Comparison of ENCODE assay signal across 8 mouse cellular contexts in genomic region chr15:82081161-82081560, GRCm38 (mm10). TPM values are rescaled to one million over a fixed set of nuclear protein-coding genes. Genes with fewer than 3 reads are reported as not detected.
DNase-seq lines count a peak whose midpoint lies in the region; ATAC-seq and TF ChIP-seq lines count a peak whose summit lies in the region.
"Had no signal": no experiment of that assay in that cellular context is flagged by ENCODE, and none has a peak within 500 bp of the region (broad histone marks: within the 10 kb centered on the region; RNA-seq: fewer than 3 reads in every experiment).

No protein-coding gene starts in this region.

- H3K27me3 ChIP-seq in forebrain, postnatal 0 days (ENCODE audit: insufficient read depth, low read length): no peaks in the 10 kb centered on the region
- H3K27me3 ChIP-seq in midbrain, embryonic 13.5 days: no peaks in the 10 kb centered on the region

- no peak overlapping the region for H3K4me3 ChIP-seq in lung, adult 2 months (replicated peaks; ENCODE audit: extremely low read depth, low read depth, low read length)
- H3K4me3 ChIP-seq in forebrain, postnatal 0 days (ENCODE audit: low read depth, low read length): no peak overlapping the region
- no peak overlapping the region for H3K4me3 ChIP-seq in midbrain, embryonic 13.5 days (replicated peaks)

- TF ChIP-seq CTCF in lung, adult 2 months (IDR thresholded peaks at IDR 0.05; ENCODE audit: insufficient read depth, low read length): peak; percentile 36
- peak; percentile 69 for TF ChIP-seq CTCF in forebrain, postnatal 0 days (IDR thresholded peaks at IDR 0.05; ENCODE audit: low read depth)

- no peak overlapping the region for H3K27ac ChIP-seq in forebrain, postnatal 0 days (ENCODE audit: low read depth, low read length)
- no peak overlapping the region for H3K27ac ChIP-seq in midbrain, embryonic 13.5 days

- H3K4me2 ChIP-seq in forebrain, postnatal 0 days (ENCODE audit: low read depth): no peak overlapping the region
- H3K4me2 ChIP-seq in midbrain, embryonic 13.5 days (replicated peaks): no peak overlapping the region

- no peaks in the 10 kb centered on the region for H3K4me1 ChIP-seq in lung, adult 2 months (ENCODE audit: control insufficient read depth, insufficient read depth, low read length)
- H3K4me1 ChIP-seq in forebrain, postnatal 0 days (ENCODE audit: insufficient read depth): no peaks in the 10 kb centered on the region
- H3K4me1 ChIP-seq in midbrain, embryonic 13.5 days (replicated peaks): no peaks in the 10 kb centered on the region

- H3K9me3 ChIP-seq in forebrain, postnatal 0 days (ENCODE audit: low read length): no peaks in the 10 kb centered on the region
- no peaks in the 10 kb centered on the region for H3K9me3 ChIP-seq in midbrain, embryonic 13.5 days

- 27% methylated on average over 7 of the region's 7 CpGs for WGBS in lung, adult 2 months
- WGBS in forebrain, postnatal 0 days: 25% methylated on average over 7 of the region's 7 CpGs
- 28% methylated on average over 7 of the region's 7 CpGs for WGBS in midbrain, embryonic 13.5 days

- no peak for TF ChIP-seq POLR2A in lung, adult 2 months (IDR thresholded peaks at IDR 0.05; ENCODE audit: borderline replicate concordance, extremely low read depth, low read depth, low read length)

- H3K9ac ChIP-seq in forebrain, postnatal 0 days: no peak overlapping the region
- no peak overlapping the region for H3K9ac ChIP-seq in midbrain, embryonic 13.5 days (replicated peaks)

- peak; percentile 64 for ATAC-seq in forebrain, postnatal 0 days
- peak; percentile 55; the same call in 1 of the 2 replicates for ATAC-seq in midbrain, embryonic 13.5 days

- DNase-seq in lung, adult 2 months: no peak
- no peak for DNase-seq in lung, adult 18-20 months
- DNase-seq in cerebellum, adult 11 months: peak; percentile 80
- DNase-seq in forebrain, postnatal 0 days: peak; percentile 43
- peak; percentile 33 for DNase-seq in layer of hippocampus, adult 9-10 months (ENCODE audit: low spot score)
- peak; percentile 77 for DNase-seq in thymus, postnatal 0 days (ENCODE audit: low spot score)

- no peaks in the 10 kb centered on the region for H3K36me3 ChIP-seq in forebrain, postnatal 0 days (ENCODE audit: insufficient read depth)
- no peaks in the 10 kb centered on the region for H3K36me3 ChIP-seq in midbrain, embryonic 13.5 days

RNA-seq across cellular contexts. Expression of gene Mei1, which starts 11.4 kb away (rescaled TPM):
- not detected in 2 replicates for polyA plus RNA-seq in lung, adult 2 months (2012; rRNA removed)
- total RNA-seq in forebrain, postnatal 0 days (2014; rRNA removed): 0.10 TPM in 1 of 2 replicates, not detected in the other
- 0.10 and 0.11 TPM in 2 replicates for polyA plus RNA-seq in forebrain, postnatal 0 days (2015; fragmentation: Nextera tagmentation; extraction: Ambion mirVana)
- 0.05 TPM in 1 of 2 replicates, not detected in the other for polyA plus RNA-seq in midbrain, embryonic 13.5 days (2015; fragmentation: Nextera tagmentation; extraction: Ambion mirVana)
- 0.04 TPM in 1 of 2 replicates, not detected in the other for polyA plus RNA-seq in thymus, postnatal 0 days (2015; fragmentation: Nextera tagmentation; extraction: Ambion mirVana)

RNA-seq across cellular contexts. Expression of gene 4930407I10Rik, which starts 22.2 kb away (rescaled TPM):
- polyA plus RNA-seq in lung, adult 2 months (2012; rRNA removed): not detected in 2 replicates
- not detected in 2 replicates for total RNA-seq in forebrain, postnatal 0 days (2014; rRNA removed)
- not detected in 2 replicates for polyA plus RNA-seq in forebrain, postnatal 0 days (2015; fragmentation: Nextera tagmentation; extraction: Ambion mirVana)
- polyA plus RNA-seq in midbrain, embryonic 13.5 days (2015; fragmentation: Nextera tagmentation; extraction: Ambion mirVana): not detected in 2 replicates
- 0.04 TPM in 1 of 2 replicates, not detected in the other for polyA plus RNA-seq in thymus, postnatal 0 days (2015; fragmentation: Nextera tagmentation; extraction: Ambion mirVana)
- polyA plus RNA-seq: stomach, embryonic 16.5 days had no signal

RNA-seq across cellular contexts. Expression of gene Snu13, which starts 33.8 kb away (rescaled TPM):
- 54.7 and 56.6 TPM in 2 replicates for polyA plus RNA-seq in lung, adult 2 months (2012; rRNA removed)
- total RNA-seq in forebrain, postnatal 0 days (2014; rRNA removed): 155 and 174 TPM in 2 replicates
- polyA plus RNA-seq in forebrain, postnatal 0 days (2015; fragmentation: Nextera tagmentation; extraction: Ambion mirVana): 283 and 337 TPM in 2 replicates
- polyA plus RNA-seq in midbrain, embryonic 13.5 days (2015; fragmentation: Nextera tagmentation; extraction: Ambion mirVana): 222 and 230 TPM in 2 replicates
- polyA plus RNA-seq in thymus, postnatal 0 days (2015; fragmentation: Nextera tagmentation; extraction: Ambion mirVana): 387 and 431 TPM in 2 replicates

RNA-seq across cellular contexts. Expression of gene Ccdc134, which starts 46.6 kb away (rescaled TPM):
- 7.9 and 10.9 TPM in 2 replicates for polyA plus RNA-seq in lung, adult 2 months (2012; rRNA removed)
- 13.0 and 14.7 TPM in 2 replicates for total RNA-seq in forebrain, postnatal 0 days (2014; rRNA removed)
- polyA plus RNA-seq in forebrain, postnatal 0 days (2015; fragmentation: Nextera tagmentation; extraction: Ambion mirVana): 6.7 and 6.8 TPM in 2 replicates
- polyA plus RNA-seq in midbrain, embryonic 13.5 days (2015; fragmentation: Nextera tagmentation; extraction: Ambion mirVana): 12.0 and 14.0 TPM in 2 replicates
- 34.1 and 34.4 TPM in 2 replicates for polyA plus RNA-seq in thymus, postnatal 0 days (2015; fragmentation: Nextera tagmentation; extraction: Ambion mirVana)

RNA-seq across cellular contexts. Expression of gene Desi1, which starts 47.5 kb away (rescaled TPM):
- polyA plus RNA-seq in lung, adult 2 months (2012; rRNA removed): 24.0 and 31.1 TPM in 2 replicates
- 17.5 and 21.2 TPM in 2 replicates for total RNA-seq in forebrain, postnatal 0 days (2014; rRNA removed)
- 31.8 and 40.1 TPM in 2 replicates for polyA plus RNA-seq in forebrain, postnatal 0 days (2015; fragmentation: Nextera tagmentation; extraction: Ambion mirVana)
- 37.5 and 42.7 TPM in 2 replicates for polyA plus RNA-seq in midbrain, embryonic 13.5 days (2015; fragmentation: Nextera tagmentation; extraction: Ambion mirVana)
- polyA plus RNA-seq in thymus, postnatal 0 days (2015; fragmentation: Nextera tagmentation; extraction: Ambion mirVana): 160 and 169 TPM in 2 replicates

Comparison
In these comparisons a context has a peak if more than half of its experiments do, and no peak if none do; other contexts are left out.
1. DNase-seq: peak in cerebellum, adult 11 months (single experiment), forebrain, postnatal 0 days (single experiment), layer of hippocampus, adult 9-10 months (single experiment) and thymus, postnatal 0 days (single experiment); none in lung, adult 2 months (single experiment) and lung, adult 18-20 months (0 of 2).